Mouse (Mus musculus): ENCODE measurements around the gene Rabl3.

Gene Rabl3

DNA sequence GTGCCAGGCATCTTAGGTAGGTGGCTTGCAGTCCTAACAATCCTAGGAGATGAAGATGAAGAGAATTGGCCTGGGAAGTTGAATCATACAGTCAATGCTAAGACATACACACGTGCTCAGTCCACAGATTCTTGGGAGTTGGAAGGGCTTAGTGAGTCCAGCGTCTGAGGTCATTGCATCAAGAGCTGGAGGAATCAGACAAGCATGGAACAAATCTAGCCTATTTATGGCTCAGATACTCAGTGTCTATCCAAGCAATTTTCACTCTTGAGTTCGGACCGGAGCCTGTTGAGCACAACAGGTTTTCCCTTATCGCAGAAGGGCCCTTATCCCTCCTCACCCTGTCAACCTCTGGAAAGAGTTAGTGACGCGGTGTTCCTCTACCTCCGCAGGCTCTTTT, 51.9 kb downstream of the Rabl3 start:
- no peak for DNase-seq (ENCODE audit: low read depth, low spot score)

DNA sequence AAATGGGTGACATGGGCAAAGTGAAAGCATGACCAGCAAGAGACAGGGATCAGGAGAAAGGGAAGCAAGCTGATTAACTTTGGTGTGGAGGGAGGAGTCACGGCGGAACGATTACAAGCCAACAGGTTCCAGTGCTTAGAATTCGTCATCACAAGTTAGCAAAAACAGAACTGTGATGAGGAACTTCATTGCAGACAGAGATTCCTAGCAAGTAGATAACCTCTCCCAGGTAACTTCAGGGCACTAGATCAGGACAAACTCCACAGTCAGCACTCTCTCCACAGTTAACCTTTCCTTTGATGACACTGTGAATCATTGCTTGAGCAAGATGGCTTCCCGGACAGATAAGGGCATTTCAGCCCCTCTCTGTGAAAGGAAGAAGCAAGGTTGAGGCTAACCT, 57.7 kb downstream of the Rabl3 start:
- no peak for DNase-seq (ENCODE audit: low read depth, low spot score)

DNA sequence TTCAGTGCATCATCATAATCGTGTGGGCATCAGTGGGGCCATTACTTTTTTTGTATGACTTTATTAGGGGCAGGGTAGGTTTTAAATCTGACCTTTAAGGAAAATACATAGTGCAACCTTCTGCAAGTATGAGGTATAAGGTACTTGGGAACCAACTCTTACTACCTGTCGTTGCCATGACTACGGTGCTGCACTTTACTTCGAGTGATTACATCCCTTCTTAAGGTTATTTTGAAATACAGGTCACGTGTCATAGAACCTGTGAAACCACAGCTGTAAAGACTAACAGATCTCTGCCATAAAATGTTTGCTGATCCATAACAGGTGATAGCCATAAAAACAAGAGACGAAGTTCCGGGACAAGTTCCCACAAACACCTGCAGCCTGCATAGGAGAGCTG, 58.8 kb downstream of the Rabl3 start:
- DNase-seq (ENCODE audit: low read depth, low spot score): no peak

DNA sequence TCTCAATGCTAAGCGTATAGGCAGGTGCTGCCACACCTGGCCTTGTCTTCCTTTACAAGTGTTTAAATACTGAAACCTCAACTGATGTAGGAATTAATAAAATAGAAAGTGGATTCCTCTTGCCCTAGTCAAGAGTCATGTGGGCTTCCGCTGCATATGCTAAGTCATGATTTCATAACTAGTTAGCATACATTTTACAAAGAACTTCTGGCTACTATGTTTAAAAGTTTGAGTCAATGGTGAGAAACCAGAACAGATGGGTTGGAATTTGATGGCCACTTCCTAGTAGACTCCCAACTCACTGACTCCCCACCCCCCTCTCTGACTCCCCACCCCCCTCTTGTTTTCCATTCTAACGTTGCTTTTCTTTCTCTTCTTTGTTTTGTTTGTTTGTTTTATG, 59.6 kb downstream of the Rabl3 start:
- no peak for DNase-seq (ENCODE audit: low read depth, low spot score)

DNA sequence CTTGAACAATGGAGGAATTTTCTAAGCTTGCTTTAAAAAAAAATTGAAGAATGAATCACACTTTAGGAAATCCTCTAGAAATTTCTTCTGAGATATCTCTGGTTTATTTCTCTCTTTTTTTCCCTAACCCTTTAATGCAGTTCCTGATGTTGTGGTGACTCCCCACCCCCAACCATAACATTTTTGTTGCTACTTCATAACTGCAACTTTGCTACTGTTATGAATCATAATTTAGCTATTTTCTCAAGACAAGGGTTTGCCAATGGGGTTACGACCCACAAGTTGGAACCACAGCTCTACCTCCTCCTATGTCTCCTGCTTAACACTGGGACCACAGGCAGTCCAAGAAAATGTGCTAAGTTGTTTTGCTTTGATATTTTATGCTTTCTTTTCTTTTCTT, 63.7 kb downstream of the Rabl3 start:
- DNase-seq (ENCODE audit: low read depth, low spot score): no peak

DNA sequence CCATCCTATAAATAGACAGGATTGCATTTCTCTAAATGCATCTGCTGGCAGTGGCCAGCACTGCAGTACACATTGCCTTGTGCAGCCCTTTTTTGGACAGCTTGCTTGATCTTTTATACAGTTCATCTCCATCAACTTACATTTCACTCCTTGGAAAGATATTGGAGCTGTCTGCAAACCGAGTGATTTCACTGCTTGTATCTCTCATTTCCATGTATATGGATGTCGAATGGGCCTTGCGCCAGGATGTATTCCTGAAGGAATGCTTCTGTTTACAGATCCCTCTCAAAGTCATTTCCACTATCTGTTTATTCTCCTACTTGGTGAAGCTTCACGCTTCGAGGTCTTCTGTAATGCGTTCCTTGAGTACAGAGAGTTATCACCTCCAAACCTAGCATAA, 64.6 kb downstream of the Rabl3 start:
- no peak for DNase-seq (ENCODE audit: low read depth, low spot score)

DNA sequence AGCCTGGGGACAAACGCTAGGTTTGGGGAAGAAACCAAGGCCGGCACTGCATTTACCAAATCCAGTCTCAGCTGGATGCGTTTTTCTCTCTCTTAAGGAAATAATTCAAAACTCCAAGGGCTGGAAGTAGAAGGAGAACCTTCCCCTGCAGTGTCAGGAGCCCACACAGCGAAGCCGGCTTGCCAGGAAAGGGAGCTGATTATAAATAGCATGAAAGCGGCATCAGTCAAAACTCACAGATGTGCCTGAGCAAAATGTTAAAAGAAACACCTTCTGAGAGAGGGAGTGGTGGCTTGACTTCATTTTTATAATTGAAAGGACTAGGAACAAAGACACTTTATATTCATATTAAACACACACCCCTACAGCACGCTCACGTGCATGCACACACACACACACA, 70.6 kb downstream of the Rabl3 start:
- DNase-seq (ENCODE audit: low read depth, low spot score): no peak

DNA sequence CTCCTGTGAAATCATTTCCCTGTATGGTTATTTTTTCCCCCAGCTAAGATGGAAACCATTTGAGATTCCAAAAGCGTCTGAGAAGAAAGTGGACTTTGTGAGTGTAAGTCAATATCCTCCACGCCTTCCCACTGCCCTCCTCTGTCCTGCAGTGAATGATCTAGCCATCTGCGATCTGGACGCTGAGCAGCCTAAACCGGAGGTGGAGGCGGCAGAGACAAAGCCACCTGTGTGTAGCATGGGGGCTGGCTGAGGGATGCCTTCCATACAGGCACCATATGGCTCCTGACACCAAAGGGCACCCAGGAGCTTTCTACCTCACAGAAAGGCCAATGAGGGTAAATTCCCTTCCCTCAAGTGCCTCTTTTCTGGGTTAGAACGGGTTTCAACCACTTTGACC, 71.4 kb downstream of the Rabl3 start:
- peak; percentile 9 for DNase-seq (ENCODE audit: low read depth, low spot score)

DNA sequence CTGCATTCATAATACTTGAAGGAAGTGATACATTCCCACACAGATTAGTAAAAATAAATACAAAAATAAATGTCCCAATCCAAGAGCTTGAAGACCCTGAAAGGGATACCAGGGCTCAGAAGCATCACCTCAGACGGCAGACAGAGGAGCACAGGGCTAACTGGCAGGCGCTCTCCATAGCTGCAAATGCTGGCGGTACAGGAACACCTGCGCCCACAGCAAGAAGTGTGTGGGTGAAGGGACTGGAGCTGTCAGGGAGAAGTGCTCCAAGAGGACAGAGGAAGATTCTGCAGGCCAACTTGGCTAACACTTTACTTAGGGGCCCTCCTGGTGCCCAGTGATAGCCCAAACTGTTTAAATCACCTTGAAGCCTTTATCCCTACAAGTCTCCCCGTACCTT, 72.3 kb downstream of the Rabl3 start:
- no peak for DNase-seq (ENCODE audit: low read depth, low spot score)

DNA sequence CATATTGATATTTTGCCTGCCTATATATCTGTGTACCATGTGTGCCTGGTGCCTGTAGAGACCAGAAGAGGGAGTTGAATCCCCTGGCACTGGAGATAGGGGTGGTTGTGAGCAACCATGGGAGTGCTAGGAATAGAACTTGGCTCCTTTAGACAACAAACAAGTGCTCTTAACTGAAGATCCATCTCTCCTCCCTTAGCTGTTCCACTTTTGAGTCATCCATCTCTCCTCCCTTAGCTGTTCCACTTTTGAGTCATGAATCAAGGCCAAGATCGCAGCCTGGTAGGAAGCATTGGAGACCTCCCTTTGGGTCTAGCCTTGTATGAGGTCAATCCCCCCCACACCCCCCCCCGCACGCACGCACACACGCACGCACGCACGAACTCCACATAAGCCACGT, 74.9 kb downstream of the Rabl3 start:
- DNase-seq (ENCODE audit: low read depth, low spot score): no peak

DNA sequence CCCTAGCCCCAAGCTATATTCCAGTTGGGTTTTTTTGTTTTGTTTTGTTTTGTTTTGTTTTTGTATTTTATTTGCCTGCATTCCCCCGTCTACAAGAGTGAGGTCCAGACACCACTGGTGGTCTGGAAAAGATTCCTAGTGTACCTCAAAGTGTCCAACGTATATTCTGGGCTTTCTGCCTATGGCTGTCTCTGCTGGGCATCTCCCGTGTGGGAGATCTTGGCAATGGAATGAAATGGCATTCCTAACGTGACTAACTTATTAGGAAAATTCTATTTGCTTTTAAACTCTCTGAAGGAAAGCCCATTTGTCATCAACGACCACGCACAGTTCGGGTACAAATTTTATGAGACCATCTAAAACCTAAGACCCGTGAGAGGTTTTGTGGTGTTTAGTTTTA, 75.7 kb downstream of the Rabl3 start:
- no peak for DNase-seq (ENCODE audit: low read depth, low spot score)

DNA sequence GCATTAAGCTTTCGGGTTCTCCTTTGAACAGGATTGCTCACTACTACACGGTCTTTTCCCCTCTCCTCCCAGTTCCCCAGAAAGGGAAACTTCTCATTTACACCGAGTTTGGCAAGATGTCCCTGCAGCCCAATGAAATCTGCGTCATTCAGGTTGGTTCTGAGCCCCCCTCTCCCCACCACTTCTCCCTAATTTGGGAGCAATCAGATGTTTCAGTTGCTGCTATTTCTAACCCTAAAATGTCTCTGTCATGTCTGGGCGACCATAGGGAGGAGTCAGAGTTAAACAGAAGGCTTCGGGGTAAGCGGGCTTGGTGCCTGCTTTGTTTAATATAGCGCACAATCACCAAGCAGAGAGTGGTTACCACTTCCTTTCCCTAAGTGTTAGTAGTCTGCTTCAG, 76.4 kb downstream of the Rabl3 start:
- no peak for DNase-seq (ENCODE audit: low read depth, low spot score)

DNA sequence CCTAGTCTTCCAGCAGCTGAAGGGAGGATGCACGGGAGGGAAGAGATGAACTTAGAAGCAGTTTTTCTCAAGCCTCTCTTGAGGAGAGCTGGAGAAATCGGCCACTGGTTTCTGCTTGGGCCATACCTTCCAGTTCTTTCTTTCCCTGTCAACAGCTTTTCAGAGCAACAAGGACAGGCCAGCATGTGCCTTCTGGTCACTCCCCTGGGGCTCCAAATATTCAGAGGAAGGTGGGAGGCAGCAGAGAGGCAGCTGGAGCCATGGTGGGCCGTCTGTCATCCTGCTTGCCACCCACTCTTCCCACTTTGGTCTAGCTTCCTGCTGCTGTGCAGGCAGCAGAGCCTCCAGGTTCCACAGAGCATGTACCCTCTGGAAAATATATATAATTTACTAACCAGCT, 78.0 kb downstream of the Rabl3 start:
- no peak for DNase-seq (ENCODE audit: low read depth, low spot score)
